In the genomic region with DNA sequence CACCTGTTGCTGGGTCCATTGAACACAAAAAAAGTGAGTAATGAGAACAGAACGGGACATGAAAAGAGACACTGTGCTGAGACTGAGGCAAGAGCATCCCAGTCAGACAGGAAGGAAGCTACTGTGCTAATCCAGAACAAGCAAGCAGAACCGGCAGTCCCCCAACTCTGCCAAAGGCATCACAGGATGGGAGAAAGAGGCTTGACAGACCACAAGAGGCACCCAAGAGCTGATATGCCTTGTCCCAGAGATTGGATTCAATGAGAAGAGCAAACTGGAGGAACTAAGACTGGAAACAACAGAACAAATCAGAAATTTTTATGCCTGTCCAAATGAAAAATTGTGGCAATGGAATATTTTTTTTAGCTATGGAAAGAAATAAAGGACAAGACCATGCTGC, we compare ENCODE assay signal across 10 mouse cellular contexts. TPM values are rescaled to one million over a fixed set of nuclear protein-coding genes. Genes with fewer than 3 reads are reported as not detected.
DNase-seq lines count a peak whose midpoint lies in the region; ATAC-seq and TF ChIP-seq lines count a peak whose summit lies in the region.
"Had no signal": no experiment of that assay in that cellular context is flagged by ENCODE, and none has a peak within 500 bp of the region (broad histone marks: within the 10 kb centered on the region; RNA-seq: fewer than 3 reads in every experiment).

No protein-coding gene starts in this region.

- no peak overlapping the region for H3K9ac ChIP-seq in hindbrain, postnatal 0 days (replicated peaks; ENCODE audit: low read length)
- H3K9ac ChIP-seq in hindbrain, embryonic 11.5 days (ENCODE audit: low read depth, low read length): no peak overlapping the region
- H3K9ac ChIP-seq: forebrain, embryonic 15.5 days had no signal

- peak; percentile 61 for DNase-seq in hindbrain, postnatal 0 days (ENCODE audit: low spot score)
- DNase-seq in hindbrain, embryonic 11.5 days (ENCODE audit: low spot score): no peak
- peak; percentile 47 for DNase-seq in lung, postnatal 10 days
- no peak for DNase-seq in lung, postnatal 36 days
- DNase-seq in ZHBTc4 (ENCODE audit: low read depth, low spot score): peak; percentile 17
- DNase-seq in retina, postnatal 1 day: peak; percentile 23
- DNase-seq in adrenal gland, adult (ENCODE audit: inconsistent age in 2 of 2, low spot score in 1 of 2): no peak

- no peaks in the 10 kb centered on the region for H3K4me1 ChIP-seq in hindbrain, postnatal 0 days (ENCODE audit: insufficient read depth, low read length)
- no peaks in the 10 kb centered on the region for H3K4me1 ChIP-seq in hindbrain, embryonic 11.5 days (replicated peaks; ENCODE audit: control insufficient read depth, insufficient read depth, low read length)
- H3K4me1 ChIP-seq: embryonic facial prominence, embryonic 10.5 days had no signal

- 51% methylated on average over 2 of the region's 2 CpGs for WGBS in hindbrain, postnatal 0 days
- 61% methylated on average over 2 of the region's 2 CpGs for WGBS in hindbrain, embryonic 11.5 days

- no peak overlapping the region for H3K4me2 ChIP-seq in hindbrain, postnatal 0 days (ENCODE audit: low read depth, low read length)
- H3K4me2 ChIP-seq in hindbrain, embryonic 11.5 days (replicated peaks; ENCODE audit: low read depth, low read length): no peak overlapping the region
- H3K4me2 ChIP-seq: forebrain, embryonic 15.5 days had no signal

- no peaks in the 10 kb centered on the region for H3K27me3 ChIP-seq in hindbrain, postnatal 0 days (ENCODE audit: insufficient read depth, low read length)
- H3K27me3 ChIP-seq in hindbrain, embryonic 11.5 days (ENCODE audit: control insufficient read depth, insufficient read depth, low read length): no peaks in the 10 kb centered on the region
- H3K27me3 ChIP-seq: forebrain, embryonic 15.5 days had no signal

- no peaks in the 10 kb centered on the region for H3K36me3 ChIP-seq in hindbrain, postnatal 0 days (ENCODE audit: insufficient read depth, low read length)
- no peaks in the 10 kb centered on the region for H3K36me3 ChIP-seq in hindbrain, embryonic 11.5 days (ENCODE audit: control insufficient read depth, insufficient read depth, low read length)
- H3K36me3 ChIP-seq: embryonic facial prominence, embryonic 10.5 days; forebrain, embryonic 15.5 days had no signal

- peak; percentile 61 for TF ChIP-seq CTCF in hindbrain, postnatal 0 days (IDR thresholded peaks at IDR 0.05; ENCODE audit: low read depth)

- H3K4me3 ChIP-seq in hindbrain, postnatal 0 days (ENCODE audit: low read length): no peak overlapping the region
- no peak overlapping the region for H3K4me3 ChIP-seq in hindbrain, embryonic 11.5 days (ENCODE audit: low read depth, low read length)
- H3K4me3 ChIP-seq: embryonic facial prominence, embryonic 10.5 days; forebrain, embryonic 15.5 days had no signal

- no peaks in the 10 kb centered on the region for H3K9me3 ChIP-seq in hindbrain, postnatal 0 days (ENCODE audit: low read length)
- H3K9me3 ChIP-seq in hindbrain, embryonic 11.5 days (ENCODE audit: control insufficient read depth, low read length): no peaks in the 10 kb centered on the region
- H3K9me3 ChIP-seq: embryonic facial prominence, embryonic 10.5 days; forebrain, embryonic 15.5 days had no signal

- no peak overlapping the region for H3K27ac ChIP-seq in hindbrain, postnatal 0 days
- no peak overlapping the region for H3K27ac ChIP-seq in hindbrain, embryonic 11.5 days (ENCODE audit: low read depth, low read length)
- H3K27ac ChIP-seq: embryonic facial prominence, embryonic 10.5 days; forebrain, embryonic 15.5 days had no signal

- ATAC-seq in hindbrain, postnatal 0 days: no peak
- no peak for ATAC-seq in hindbrain, embryonic 11.5 days (ENCODE audit: low FRiP score)
- ATAC-seq: forebrain, embryonic 15.5 days had no signal

RNA-seq across cellular contexts. Expression of gene Vit, which starts 11.1 kb away (rescaled TPM):
- 8.3 and 10.4 TPM in 2 replicates for total RNA-seq in hindbrain, postnatal 0 days (2014; rRNA removed)
- polyA plus RNA-seq in hindbrain, postnatal 0 days (2015; fragmentation: Nextera tagmentation; extraction: Ambion mirVana): 8.7 and 9.7 TPM in 2 replicates
- 4.0 and 5.0 TPM in 2 replicates for polyA plus RNA-seq in hindbrain, embryonic 11.5 days (2014; fragmentation: Nextera tagmentation; extraction: Ambion mirVana)
- polyA plus RNA-seq: liver, adult 2 months had no signal

Comparison
In these comparisons a context has a peak if more than half of its experiments do, and no peak if none do; other contexts are left out.
1. DNase-seq: peak in hindbrain, postnatal 0 days (single experiment), lung, postnatal 10 days (single experiment), ZHBTc4 (single experiment) and retina, postnatal 1 day (single experiment); none in hindbrain, embryonic 11.5 days (single experiment), lung, postnatal 36 days (single experiment) and adrenal gland, adult (0 of 2).